Mouse (Mus musculus) megakaryocyte, adult 5-6 weeks (primary cell): ENCODE data around the gene Btn2a2. TPM values are rescaled to one million over a fixed set of nuclear protein-coding genes. Genes with fewer than 3 reads are reported as not detected.

Experiments used
- ATAC-seq: 2 replicates; pipeline ENCODE4 v1.8.0; 2016; ENCODE audit warnings: mild to moderate bottlenecking, inconsistent platforms; ENCODE audit not compliant: poor library complexity, severe bottlenecking
- total RNA-seq, 2 experiments: library from RNA; stranded (forward) in 1 of 2; stranded (reverse) in 1 of 2; fragments of 153-499, 151-499 nt in 1 of 2; fragments of 221-1000, 200-1000 nt in 1 of 2; gene quantifications; 2 replicates each; pipeline versions ENCODE4 v1.2.3 to v1.2.4; 2015 to 2017

Btn2a2 gene
- total RNA-seq, 2 experiments from 2014 or later, result not detected

DNA sequence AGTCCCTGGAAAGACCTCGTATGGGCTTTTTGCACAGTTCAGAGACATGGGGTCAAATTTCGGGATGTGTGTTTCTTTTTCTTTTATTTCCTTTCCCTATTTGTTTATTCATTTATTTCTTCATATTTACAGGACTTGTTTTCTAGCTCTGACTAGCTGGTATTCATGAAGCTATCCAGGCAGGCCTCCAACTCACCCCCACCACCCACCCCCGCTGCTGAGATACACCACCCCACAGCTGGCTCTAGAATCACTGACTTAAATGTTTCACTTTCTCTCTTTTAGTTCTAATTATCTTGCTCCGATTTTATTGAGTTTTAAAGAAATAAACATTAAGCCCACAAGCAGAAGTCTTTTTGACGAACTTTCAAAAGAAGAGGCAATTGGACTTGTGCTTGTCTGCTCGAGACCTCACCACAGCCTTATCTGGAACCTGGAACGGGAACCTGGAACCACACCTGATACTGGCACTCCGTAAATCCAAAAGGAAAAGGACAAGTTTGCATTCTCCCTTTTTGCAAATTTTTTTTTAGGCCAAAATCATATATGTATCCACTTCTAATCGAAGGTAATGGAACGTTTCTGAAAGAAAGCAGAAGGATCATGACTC is 58.8 kb downstream of the Btn2a2 start:
- no peak for ATAC-seq

DNA sequence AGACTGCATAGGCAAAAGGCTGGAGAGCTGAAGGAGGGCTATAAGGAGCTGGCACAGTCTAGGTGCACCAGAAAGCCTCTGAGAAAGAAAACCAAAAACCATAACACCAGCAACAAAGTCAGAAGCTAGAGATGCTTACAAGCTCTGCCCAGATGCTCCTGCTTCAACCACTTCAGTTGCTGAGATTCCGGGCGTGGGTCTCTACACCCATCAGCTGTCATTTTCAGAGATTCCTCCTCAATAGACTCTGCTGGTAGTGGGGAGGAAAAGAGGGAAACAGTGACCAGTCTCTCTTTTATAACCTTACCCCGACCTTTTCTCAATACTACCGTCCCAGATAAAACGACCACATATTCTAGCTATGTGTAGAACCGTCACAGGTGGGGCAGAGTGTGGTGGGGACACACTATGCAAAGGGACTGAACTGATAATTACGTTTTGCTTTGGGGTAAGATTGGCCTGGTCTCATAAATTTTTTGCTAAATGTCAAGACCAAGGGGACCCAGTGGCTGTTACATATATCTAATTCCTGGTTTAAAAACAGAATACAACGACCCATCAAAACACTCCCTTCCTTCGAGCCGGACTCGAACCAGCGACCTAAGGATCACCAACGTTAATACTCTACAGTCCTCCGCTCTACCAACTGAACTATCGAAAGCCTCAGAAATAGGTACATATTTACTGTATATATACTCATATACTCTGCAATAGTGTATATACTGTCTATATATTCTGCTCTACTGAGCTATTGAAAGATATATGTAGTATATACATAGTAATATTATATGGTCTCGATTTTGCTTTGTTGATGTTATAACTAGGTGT is 60.3 kb downstream of the Btn2a2 start:
- no peak for ATAC-seq

Other genes with a start within 250 kb of the Btn2a2 start
- gene Vmn1r223, start 241.7 kb downstream of the Btn2a2 start, total RNA-seq (2015), result not detected in 2 replicates
- gene Vmn1r223, start 241.7 kb downstream of the Btn2a2 start, total RNA-seq (2017), result not detected in 2 replicates
- 18.8 and 20.3 TPM in 2 replicates for gene Zfp322a, start 119.6 kb downstream of the Btn2a2 start, total RNA-seq (2015)
- 39.8 and 46.7 TPM in 2 replicates for gene Zfp322a, start 119.6 kb downstream of the Btn2a2 start, total RNA-seq (2017)
- 5.1 and 5.2 TPM in 2 replicates for gene Abt1, start 65.0 kb downstream of the Btn2a2 start, total RNA-seq (2015)
- 6.8 and 11.2 TPM in 2 replicates for gene Abt1, start 65.0 kb downstream of the Btn2a2 start, total RNA-seq (2017)
- not detected in 2 replicates for gene Btn1a1, start 23.0 kb downstream of the Btn2a2 start, total RNA-seq (2015)
- gene Btn1a1, start 23.0 kb downstream of the Btn2a2 start, total RNA-seq (2017), result not detected in 2 replicates
- 61.7 and 63.9 TPM in 2 replicates for gene Hist1h4h, start 42.2 kb upstream of the Btn2a2 start, total RNA-seq (2015)
- 1,033 and 1,202 TPM in 2 replicates for gene Hist1h4h, start 42.2 kb upstream of the Btn2a2 start, total RNA-seq (2017)
- gene Hist1h2af, start 45.0 kb upstream of the Btn2a2 start, total RNA-seq (2015), result 61.9 and 91.1 TPM in 2 replicates
- gene Hist1h2af, start 45.0 kb upstream of the Btn2a2 start, total RNA-seq (2017), result 1,786 and 1,821 TPM in 2 replicates
- 225 and 241 TPM in 2 replicates for gene Hist1h3g, start 46.6 kb upstream of the Btn2a2 start, total RNA-seq (2015)
- 441 and 668 TPM in 2 replicates for gene Hist1h3g, start 46.6 kb upstream of the Btn2a2 start, total RNA-seq (2017)
- gene Hist1h2bh, start 54.5 kb upstream of the Btn2a2 start, total RNA-seq (2015), result 32.3 and 36.5 TPM in 2 replicates
- gene Hist1h2bh, start 54.5 kb upstream of the Btn2a2 start, total RNA-seq (2017), result 143 and 176 TPM in 2 replicates
- gene Hist1h3f, start 55.2 kb upstream of the Btn2a2 start, total RNA-seq (2015), result 43.8 and 48.7 TPM in 2 replicates
- gene Hist1h3f, start 55.2 kb upstream of the Btn2a2 start, total RNA-seq (2017), result 145 and 146 TPM in 2 replicates
- 110 and 116 TPM in 2 replicates for gene Hist1h4f, start 62.8 kb upstream of the Btn2a2 start, total RNA-seq (2015)
- 2,488 and 3,291 TPM in 2 replicates for gene Hist1h4f, start 62.8 kb upstream of the Btn2a2 start, total RNA-seq (2017)
- 16.7 and 17.0 TPM in 2 replicates for gene Hist1h1d, start 64.4 kb upstream of the Btn2a2 start, total RNA-seq (2015)
- 182 and 184 TPM in 2 replicates for gene Hist1h1d, start 64.4 kb upstream of the Btn2a2 start, total RNA-seq (2017)
- gene Hist1h3e, start 73.5 kb upstream of the Btn2a2 start, total RNA-seq (2015), result 101 and 161 TPM in 2 replicates
- gene Hist1h3e, start 73.5 kb upstream of the Btn2a2 start, total RNA-seq (2017), result 295 and 358 TPM in 2 replicates
- gene Hist1h2ae, start 82.4 kb upstream of the Btn2a2 start, total RNA-seq (2015), result 8.8 and 9.0 TPM in 2 replicates
- 272 and 274 TPM in 2 replicates for gene Hist1h2ae, start 82.4 kb upstream of the Btn2a2 start, total RNA-seq (2017)
- gene Hist1h2bg, start 82.5 kb upstream of the Btn2a2 start, total RNA-seq (2015), result 325 and 384 TPM in 2 replicates
- 1,715 and 1,721 TPM in 2 replicates for gene Hist1h2bg, start 82.5 kb upstream of the Btn2a2 start, total RNA-seq (2017)
- 449 and 490 TPM in 2 replicates for gene Hist1h2bf, start 85.3 kb upstream of the Btn2a2 start, total RNA-seq (2015)
- 736 and 744 TPM in 2 replicates for gene Hist1h2bf, start 85.3 kb upstream of the Btn2a2 start, total RNA-seq (2017)
- gene Hist1h2ad, start 85.5 kb upstream of the Btn2a2 start, total RNA-seq (2015), result 3.2 and 3.6 TPM in 2 replicates
- 93.7 and 99.2 TPM in 2 replicates for gene Hist1h2ad, start 85.5 kb upstream of the Btn2a2 start, total RNA-seq (2017)
- gene Hist1h3d, start 86.9 kb upstream of the Btn2a2 start, total RNA-seq (2015), result 150 and 159 TPM in 2 replicates
- gene Hist1h3d, start 86.9 kb upstream of the Btn2a2 start, total RNA-seq (2017), result 86.3 and 96.3 TPM in 2 replicates
- gene Hist1h4d, start 92.7 kb upstream of the Btn2a2 start, total RNA-seq (2015), result 655 and 672 TPM in 2 replicates
- gene Hist1h4d, start 92.7 kb upstream of the Btn2a2 start, total RNA-seq (2017), result 1,182 and 1,443 TPM in 2 replicates
- 15.1 and 16.4 TPM in 2 replicates for gene Hist1h2be, start 132.3 kb upstream of the Btn2a2 start, total RNA-seq (2015)
- gene Hist1h2be, start 132.3 kb upstream of the Btn2a2 start, total RNA-seq (2017), result 110 and 115 TPM in 2 replicates
- gene Hist1h1e, start 133.7 kb upstream of the Btn2a2 start, total RNA-seq (2015), result 408 and 475 TPM in 2 replicates
- gene Hist1h1e, start 133.7 kb upstream of the Btn2a2 start, total RNA-seq (2017), result 457 and 467 TPM in 2 replicates
- 10.3 and 12.0 TPM in 2 replicates for gene Hist1h2ac, start 195.1 kb upstream of the Btn2a2 start, total RNA-seq (2015)
- gene Hist1h2ac, start 195.1 kb upstream of the Btn2a2 start, total RNA-seq (2017), result 67.7 and 81.2 TPM in 2 replicates
- 40.3 and 42.6 TPM in 2 replicates for gene Hist1h2bc, start 195.3 kb upstream of the Btn2a2 start, total RNA-seq (2015)
- gene Hist1h2bc, start 195.3 kb upstream of the Btn2a2 start, total RNA-seq (2017), result 253 and 263 TPM in 2 replicates
- gene Hist1h1t, start 207.0 kb upstream of the Btn2a2 start, total RNA-seq (2015), result 0.94 TPM in 1 of 2 replicates, not detected in the other
- gene Hist1h1t, start 207.0 kb upstream of the Btn2a2 start, total RNA-seq (2017), result 2.7 and 5.3 TPM in 2 replicates
- gene Hist1h4c, start 209.6 kb upstream of the Btn2a2 start, total RNA-seq (2015), result 60.8 and 62.1 TPM in 2 replicates
- 282 and 359 TPM in 2 replicates for gene Hist1h4c, start 209.6 kb upstream of the Btn2a2 start, total RNA-seq (2017)
- gene Hfe, start 222.0 kb upstream of the Btn2a2 start, total RNA-seq (2015), result 12.3 and 17.1 TPM in 2 replicates
- 7.6 and 8.5 TPM in 2 replicates for gene Hfe, start 222.0 kb upstream of the Btn2a2 start, total RNA-seq (2017)
- 179 and 186 TPM in 2 replicates for gene Hist1h1c, start 250.0 kb upstream of the Btn2a2 start, total RNA-seq (2015)
- 1,288 and 1,327 TPM in 2 replicates for gene Hist1h1c, start 250.0 kb upstream of the Btn2a2 start, total RNA-seq (2017)